Mouse (Mus musculus): ENCODE results near the gene Mylk.

DNA sequence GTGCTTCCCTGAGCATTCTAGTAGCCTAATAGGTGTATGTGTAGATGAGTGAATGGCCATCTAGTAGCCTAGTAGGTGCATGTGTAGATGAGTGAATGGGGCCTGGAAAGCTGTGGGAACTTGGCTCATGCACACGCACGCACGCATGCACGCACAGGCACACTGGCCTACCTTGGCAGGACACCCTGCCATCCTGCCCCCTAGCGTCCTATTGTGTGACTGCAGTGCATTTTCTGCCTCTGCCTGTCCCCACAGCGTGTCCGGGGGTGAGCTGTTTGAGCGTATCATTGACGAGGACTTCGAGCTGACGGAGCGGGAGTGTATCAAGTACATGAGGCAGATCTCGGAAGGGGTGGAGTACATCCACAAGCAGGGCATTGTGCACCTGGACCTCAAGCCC is 231.6 kb downstream of the Mylk start:
- TF ChIP-seq CTCF (IDR thresholded peaks at IDR 0.05; ENCODE audit: borderline replicate concordance, insufficient read depth, low read depth, low read length) (peak; percentile 36; the same call in 1 of the 2 replicates), POLR2A (IDR thresholded peaks at IDR 0.05; ENCODE audit: borderline replicate concordance, insufficient read depth, low read length) (no peak)

Data from cerebellum, adult 2 months (tissue).